Mouse (Mus musculus) retina, embryonic 14.5 days (tissue): ENCODE results near the gene Mctp1.
A peak's percentile ranks its signal among the peaks of the same experiment; 100 is the strongest.
"Not testable (repeated sequence)": the region's sequence is repeated elsewhere in the genome, so short reads cannot be mapped to it uniquely, and the experiment has no call there.

Experiments used
- DNase-seq: peaks from one replicate; pipeline ENCODE4 v3.0.0-alpha.2; 2015; ENCODE audit warnings: low spot score

The Mctp1 gene

DNA sequence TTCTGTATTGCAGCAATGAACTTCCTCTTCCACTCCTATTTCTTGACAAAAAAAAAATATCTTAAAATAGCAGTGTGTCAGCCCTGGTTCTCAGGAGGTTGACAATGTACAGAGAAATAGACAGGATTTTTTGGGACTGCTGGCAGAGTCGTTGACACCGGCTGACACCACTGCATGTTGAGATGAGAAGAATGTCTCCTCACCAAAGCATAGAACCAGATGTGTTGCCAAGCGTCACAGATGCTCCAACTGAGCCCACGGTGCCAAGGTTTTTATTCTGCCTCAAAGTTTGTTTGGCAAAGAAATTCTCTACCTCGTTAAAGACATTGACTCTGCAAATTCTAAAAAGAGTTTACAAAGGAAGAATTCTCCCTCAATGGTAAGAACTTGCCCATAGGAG, 548.6 kb downstream of the Mctp1 start:
- DNase-seq: no peak

DNA sequence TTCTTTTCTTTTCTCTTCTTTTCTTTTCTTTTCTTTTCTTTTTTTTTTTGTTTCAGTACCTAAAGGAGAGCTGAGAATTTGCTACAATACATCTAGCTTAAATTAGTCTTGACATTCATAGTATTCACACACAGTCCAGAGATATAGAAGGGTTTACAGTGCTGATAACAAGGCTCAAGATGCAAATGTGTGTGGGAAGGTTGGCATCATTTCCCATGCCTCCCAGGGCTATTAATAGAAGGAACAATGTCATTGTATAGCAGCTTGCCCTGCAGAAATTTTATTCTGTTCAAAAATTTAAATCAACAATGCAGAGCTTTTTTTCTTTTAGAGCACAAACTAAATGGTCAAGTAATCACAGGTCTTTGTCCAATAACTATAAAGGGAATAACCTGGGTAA, 564.9 kb downstream of the Mctp1 start:
- no peak for DNase-seq

DNA sequence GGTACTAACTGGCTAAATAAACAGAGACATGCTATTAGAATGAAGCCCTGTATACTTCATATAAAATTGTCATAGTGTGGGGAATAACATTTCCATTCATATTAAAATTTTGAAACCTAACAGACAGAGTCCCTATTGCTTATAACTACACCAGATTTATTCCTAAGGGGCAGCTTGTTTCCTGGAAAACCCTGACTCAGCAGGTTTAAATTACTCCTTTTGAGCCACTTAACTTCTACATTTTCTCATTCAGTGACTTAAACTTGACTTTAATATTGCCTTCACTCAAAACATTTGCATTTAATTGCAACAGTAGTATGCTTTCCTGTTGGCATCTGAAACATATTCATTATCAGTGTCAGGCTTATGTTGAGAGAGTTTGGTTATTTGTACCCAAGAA, 583.3 kb downstream of the Mctp1 start:
- no peak for DNase-seq

DNA sequence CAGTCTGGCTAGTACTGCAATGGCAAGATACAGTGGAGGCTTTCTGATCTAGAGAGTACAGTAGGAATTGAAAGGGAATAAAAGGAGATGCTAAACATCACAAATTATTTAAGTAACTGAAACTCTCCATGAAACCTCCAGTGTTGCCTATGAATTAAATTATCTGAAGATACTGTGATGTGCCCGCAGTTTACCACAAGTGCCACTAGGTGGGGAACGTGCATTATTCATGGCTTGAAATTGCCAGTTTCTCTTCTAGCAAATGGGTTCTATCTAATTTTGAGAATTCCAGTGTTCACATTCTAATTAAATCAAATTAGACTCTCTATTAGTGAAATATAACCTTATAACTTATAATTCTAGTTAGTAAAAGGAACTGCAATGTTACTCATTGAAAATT, 585.1 kb downstream of the Mctp1 start:
- peak; percentile 84 for DNase-seq

DNA sequence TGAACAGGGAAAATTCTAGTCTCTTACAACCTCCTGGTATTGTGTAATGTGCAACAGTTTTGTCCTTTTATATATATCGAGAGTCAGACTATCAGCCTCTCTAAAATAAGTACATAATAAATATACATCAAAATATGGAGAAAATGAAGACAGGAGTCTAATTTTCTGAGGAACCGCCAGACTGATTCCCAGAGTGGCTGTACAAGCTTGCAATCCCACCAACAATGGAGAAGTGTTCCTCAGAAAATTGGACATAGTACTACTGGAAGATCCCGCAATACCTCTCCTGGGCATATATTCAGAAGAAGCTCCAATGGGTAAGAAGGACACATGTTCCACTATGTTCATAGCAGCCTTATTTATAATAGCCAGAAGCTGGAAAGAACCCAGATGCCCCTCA, 586.7 kb downstream of the Mctp1 start:
- DNase-seq: not testable (repeated sequence)

DNA sequence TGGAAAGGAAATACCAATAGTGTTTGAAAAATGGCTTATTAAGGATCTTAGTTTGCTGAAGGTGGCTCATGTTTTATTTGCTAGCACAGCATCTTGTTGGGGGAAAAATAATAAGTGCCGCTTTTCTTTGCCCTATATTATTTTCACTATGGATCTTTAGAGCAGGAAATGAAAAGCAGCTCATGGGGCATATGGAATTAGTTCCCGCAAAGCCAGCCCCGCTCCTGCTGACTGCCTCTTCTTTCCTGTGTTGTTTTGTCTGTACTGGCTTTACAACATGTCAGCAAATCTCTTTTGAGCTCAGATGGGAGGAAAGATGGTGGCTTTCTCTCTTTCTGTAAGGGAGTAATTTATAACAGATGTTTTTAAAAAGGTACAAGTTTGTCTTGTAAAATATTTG, 618.3 kb downstream of the Mctp1 start:
- DNase-seq: no peak

DNA sequence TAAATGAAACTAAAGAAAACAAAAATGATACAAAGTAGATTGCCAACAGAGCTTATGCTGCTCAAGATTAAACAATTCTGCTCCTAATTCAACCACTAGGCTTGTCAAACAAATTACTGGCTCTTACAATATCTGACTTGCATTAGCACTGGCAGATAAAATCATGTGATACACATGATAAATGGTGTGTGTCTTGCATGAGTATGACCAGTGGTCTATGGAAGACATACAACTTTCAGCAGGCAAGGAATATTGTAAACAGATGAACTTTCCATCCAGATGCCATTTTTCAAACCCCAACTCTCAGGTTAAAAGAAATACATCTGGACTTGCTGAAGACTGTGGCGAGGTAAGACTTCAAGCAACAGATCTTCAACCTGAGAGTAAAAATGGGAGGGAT, 619.3 kb downstream of the Mctp1 start:
- no peak for DNase-seq

DNA sequence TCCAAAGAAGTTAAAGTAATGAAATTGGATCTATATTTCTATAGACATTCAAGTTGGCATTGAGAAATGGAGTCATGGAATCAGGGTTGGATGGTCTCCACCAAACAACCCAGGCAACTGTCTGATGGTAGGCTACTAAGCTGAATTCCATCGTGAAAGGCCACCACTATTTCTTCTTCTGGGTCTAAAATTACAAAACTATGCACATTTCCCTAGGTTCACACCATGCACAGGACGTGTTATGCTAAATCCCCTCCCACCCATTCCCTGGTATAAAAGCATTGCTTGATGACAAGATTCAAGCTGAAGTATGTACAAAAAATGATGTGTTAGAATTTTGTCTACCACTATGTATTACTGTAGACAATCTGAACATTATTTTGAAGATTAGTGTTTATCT, 634.5 kb downstream of the Mctp1 start:
- DNase-seq: no peak

DNA sequence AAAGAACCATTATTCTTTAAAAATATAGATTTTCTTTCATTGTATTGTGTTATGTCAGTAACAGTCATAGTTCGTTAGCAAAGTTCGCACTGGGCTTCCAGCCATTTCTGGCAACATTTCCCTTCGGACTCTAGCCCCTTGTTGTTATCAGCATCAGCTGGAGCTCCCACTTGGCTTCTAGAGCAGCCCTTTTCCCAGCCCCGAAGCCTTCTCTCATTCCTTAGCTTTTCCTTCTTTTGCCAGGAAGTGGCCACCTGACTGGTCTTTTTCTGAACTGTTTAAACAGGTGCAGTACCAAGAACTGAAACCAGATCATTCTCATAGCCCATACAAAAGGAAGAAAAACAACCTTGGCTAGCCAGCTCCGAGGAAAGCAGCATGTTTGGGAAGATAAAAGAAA, 645.3 kb downstream of the Mctp1 start:
- no peak for DNase-seq

DNA sequence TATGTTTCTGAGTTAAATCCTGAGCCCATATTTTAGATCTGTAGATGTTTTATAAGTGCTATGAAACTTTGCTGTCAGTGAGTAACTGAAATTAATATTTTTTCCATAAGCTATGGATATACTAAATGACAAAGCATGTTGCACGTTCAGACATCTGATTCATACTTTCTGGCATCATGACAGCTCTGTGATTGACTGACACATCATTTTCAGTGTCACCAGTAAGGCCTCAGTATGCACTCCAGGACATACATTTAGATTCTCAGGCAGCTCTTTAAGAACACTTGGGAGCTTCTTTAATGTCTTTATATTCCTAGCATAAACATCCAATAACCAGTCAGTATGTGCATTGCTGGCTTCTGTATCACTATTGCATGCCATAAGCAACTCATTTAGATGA, 659.0 kb downstream of the Mctp1 start:
- no peak for DNase-seq

DNA sequence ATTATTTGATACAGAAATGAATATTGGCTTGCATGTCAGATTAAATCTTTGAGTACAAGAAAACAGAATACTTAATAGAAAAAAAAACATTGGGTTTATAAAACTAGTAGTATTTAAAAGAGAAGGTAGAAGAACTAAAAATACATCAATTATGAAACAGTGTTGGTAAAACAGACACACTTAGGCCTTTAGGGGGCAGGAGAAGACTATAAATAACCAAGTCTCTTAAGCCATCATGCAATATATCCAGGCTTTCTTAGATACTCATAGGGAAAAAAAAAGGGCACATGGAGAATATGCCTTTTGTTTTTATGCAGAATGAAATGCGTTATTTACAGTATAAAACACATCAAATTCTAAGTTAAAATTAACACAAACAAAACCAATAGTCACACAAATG, 661.0 kb downstream of the Mctp1 start:
- DNase-seq: peak; percentile 80

DNA sequence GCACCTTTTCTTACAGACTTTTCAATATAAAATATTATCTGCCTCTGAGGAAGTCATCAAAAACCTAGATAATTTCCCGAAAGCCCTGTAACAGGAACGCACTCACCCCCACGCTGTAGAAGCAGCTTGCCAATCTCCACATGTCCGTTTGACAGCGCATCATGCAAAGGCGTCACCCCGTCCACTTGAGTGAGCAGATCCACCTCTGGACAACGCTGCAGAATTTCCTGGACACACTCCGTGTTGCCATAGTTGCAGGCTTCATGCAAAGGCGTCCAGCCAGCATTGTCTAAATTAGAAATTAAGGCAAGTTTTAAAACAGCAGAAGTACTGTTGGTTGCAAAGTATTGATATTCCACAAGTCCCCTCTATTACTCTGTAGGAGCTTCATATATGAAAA, 662.1 kb downstream of the Mctp1 start:
- peak; percentile 78 for DNase-seq

DNA sequence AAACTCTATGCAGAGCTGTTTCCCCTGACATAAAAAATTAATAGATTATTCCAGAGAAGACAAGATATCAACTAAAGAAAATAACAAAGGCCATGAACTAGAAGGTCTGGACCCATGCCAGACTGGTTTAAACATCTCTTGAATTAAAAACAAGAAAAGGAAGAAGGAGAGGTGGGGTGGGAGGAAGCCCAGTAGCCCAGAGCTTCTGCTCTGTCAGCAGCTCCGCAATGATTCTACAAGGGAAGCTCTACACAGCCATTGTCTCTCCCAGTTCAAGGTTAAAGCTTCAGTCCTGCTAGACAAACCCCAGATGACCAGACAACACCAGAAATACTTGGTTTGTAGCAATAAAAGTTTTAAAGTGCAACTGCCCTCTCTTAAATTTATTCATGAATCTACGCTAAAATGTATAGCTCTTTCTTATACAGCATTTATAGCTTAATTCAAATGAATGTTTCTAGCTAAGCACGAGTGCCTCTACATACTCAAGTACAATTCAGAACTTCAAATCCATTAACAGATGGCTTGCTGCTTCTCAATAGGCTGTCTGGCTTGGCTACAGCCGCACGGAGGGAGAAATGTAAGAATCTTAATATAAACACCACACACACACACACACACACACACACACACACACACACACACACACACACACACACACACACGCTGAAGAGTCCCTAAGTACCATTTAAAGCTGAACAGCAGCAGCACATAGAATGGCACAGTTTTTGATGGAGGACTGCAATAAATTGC, 663.0 kb downstream of the Mctp1 start:
- peak; percentile 68 for DNase-seq

DNA sequence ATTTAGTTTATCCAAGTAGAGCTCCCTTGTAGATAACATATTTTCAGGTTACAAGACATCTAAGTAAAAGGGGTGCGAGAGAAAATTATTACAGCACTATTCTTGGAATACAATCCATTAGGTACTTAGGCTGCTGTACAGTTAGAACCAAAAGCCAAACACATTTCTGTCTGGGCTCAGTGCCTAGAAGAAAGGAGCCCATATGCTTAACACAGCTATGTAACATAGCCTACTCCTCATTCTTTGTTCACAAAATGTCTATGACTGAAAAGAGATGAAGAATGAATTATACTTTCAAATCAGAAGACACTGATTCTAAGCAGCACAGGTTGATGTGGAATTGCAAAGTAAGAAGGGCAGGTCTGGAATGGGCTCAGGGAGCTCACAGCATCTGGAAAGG, 664.1 kb downstream of the Mctp1 start:
- DNase-seq: no peak

DNA sequence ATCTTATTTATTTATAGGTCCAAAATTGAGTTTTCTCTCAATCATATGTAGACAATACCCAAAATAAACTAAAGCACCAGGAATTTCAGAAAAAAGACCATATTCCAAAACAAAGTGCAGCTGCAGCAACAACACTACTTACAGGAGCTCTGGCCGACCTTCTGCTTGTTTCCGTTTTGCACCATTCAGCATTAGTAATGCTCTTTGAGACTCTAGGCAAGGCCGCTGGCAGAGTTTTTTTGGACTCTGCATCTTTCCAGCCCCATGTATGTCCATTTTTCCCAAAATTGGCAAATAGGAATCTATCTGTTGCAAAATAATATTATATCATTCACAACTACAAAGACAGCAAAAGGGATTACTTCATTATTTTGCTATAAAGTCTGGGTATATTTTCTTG, 665.4 kb downstream of the Mctp1 start:
- no peak for DNase-seq

DNA sequence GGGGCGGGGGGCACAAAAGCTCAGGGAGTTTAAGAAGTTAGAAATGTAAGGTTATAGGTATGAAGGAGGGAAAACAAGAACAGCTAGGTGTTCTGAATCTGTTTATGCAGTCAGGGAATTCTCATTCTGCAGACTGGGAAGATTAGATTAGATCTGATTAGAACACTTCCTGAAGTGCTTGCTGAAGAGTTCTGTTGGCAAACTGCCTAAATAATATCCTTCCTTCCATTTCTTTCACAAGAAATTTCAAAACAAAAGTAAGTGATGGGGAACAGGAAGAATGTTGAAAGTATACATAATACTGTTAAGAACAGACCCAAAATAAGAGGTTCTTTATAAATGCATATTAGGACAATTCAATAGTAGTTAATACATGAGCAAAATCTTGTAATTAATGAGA, 678.9 kb downstream of the Mctp1 start:
- DNase-seq: no peak

DNA sequence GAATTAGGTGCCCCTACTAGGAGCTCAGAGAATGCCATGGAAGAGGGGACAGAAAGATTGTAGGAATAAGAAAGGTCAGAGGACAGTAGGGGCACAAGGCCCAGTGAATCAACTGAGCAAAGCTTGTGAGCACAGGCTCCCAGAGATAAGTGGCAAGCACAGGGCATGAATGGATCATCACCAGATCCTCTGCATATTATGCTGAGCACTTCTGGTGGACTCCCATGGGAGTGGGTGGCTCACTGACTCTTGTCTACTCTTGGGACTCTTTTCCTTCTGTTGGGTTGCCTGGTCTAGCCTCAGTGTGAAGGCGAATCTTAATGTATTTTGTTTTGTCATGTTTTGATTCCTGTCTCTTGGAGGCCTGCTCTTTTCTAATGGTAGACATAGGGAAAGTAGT, 684.5 kb downstream of the Mctp1 start:
- DNase-seq: no peak

DNA sequence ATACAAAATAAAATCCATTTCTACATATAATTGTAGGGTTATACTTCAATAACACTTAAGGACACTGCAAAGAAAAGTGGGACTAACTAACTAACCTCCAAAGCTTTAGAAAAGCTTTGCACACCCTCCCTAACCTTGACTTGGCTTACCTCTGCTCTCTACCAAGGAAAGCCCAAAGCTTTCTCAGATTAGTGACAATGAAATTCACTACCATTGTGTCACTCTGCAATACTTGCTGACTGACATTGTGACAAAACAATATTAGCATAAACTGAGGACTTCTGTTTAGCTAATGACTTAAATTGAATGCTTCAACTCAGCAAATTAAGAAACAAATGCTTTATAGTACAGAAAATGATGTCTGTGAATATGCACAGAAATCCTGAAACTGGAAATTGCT, 687.7 kb downstream of the Mctp1 start:
- DNase-seq: no peak
